Mouse (Mus musculus) midbrain, embryonic 11.5 days (tissue): ENCODE measurements around the gene Ermap. TPM values are rescaled to one million over a fixed set of nuclear protein-coding genes. Genes with fewer than 3 reads are reported as not detected.

Source experiments
- microRNA counts: library from miRNA; unstranded; fragments of <30 nt; microRNA quantifications from one replicate; lab custom pipeline; 2015
- microRNA-seq: library from miRNA; unstranded; fragments of <30 nt; microRNA quantifications from one replicate; pipeline ENCODE4, GENCODE M21; 2017
- polyA plus RNA-seq: library from polyadenylated mRNA; unstranded; fragments of >200 nt; fragmentation: Nextera tagmentation; extraction: Ambion mirVana; gene quantifications from 2 replicates; pipeline ENCODE4 v1.2.1, GENCODE M21; 2014

The Ermap gene
- polyA plus RNA-seq, 1 experiment from 2014 or later: 7.7 TPM

MicroRNA genes within 50 kb of the gene (microRNA counts, 519-probe panel; counts per million panel counts)
- microRNA mmu-miR-1957 (lab: Ali Mortazavi, UCI): not detected

Small RNAs within 50 kb of the gene (microRNA-seq; reads per million reads assigned to microRNA genes)
- not detected for gene Mir1957a

Other genes with a start within 250 kb of the Ermap start
- not detected in 2 replicates for gene Lao1, start 228.4 kb downstream of the Ermap start, polyA plus RNA-seq
- 152 and 158 TPM in 2 replicates for gene Slc2a1, start 81.3 kb downstream of the Ermap start, polyA plus RNA-seq
- 7.7 and 9.0 TPM in 2 replicates for gene Zfp691, start 15.8 kb downstream of the Ermap start, polyA plus RNA-seq
- gene Svbp, start 5.3 kb upstream of the Ermap start, polyA plus RNA-seq: 173 and 179 TPM in 2 replicates
- 0.31 TPM in 1 of 2 replicates, not detected in the other for gene Tmem269, start 28.2 kb upstream of the Ermap start, polyA plus RNA-seq
- gene AU022252, start 42.7 kb upstream of the Ermap start, polyA plus RNA-seq: 32.2 and 35.2 TPM in 2 replicates
- 15.5 TPM in 2 replicates for gene P3h1, start 42.9 kb upstream of the Ermap start, polyA plus RNA-seq
- 0.49 TPM in 1 of 2 replicates, not detected in the other for gene Cldn19, start 65.4 kb upstream of the Ermap start, polyA plus RNA-seq
- gene Ybx1, start 104.6 kb upstream of the Ermap start, polyA plus RNA-seq: 1,380 and 1,435 TPM in 2 replicates
- gene Ppih, start 130.5 kb upstream of the Ermap start, polyA plus RNA-seq: 123 and 124 TPM in 2 replicates
- gene Ccdc30, start 225.5 kb upstream of the Ermap start, polyA plus RNA-seq: 8.8 and 10.4 TPM in 2 replicates
- 21.6 and 22.1 TPM in 2 replicates for gene Ppcs, start 232.4 kb upstream of the Ermap start, polyA plus RNA-seq
- 0.41 TPM in 1 of 2 replicates, not detected in the other for gene Zmynd12, start 232.8 kb upstream of the Ermap start, polyA plus RNA-seq